Mouse (Mus musculus) embryo, embryonic 10.5 days (tissue): ENCODE measurements at regions not wholly inside any gene's neighbourhood (a gene's known extent, or its start where the extent isn't known, plus 50 kb on each side); places are given as distances from the start of the nearest gene placed in this dataset.
"Not testable (repeated sequence)": the region's sequence is repeated elsewhere in the genome, so short reads cannot be mapped to it uniquely, and the experiment has no call there.

Source experiments
- DNase-seq: peaks from one replicate; pipeline ENCODE4 v3.0.0-alpha.2; 2015; ENCODE audit warnings: low spot score

- no peak for DNase-seq
Observed at GRCm38 (mm10) chr10:37873925-37874324, 735.2 kb upstream of the Marcks start.

- peak; percentile 17 for DNase-seq
Observed at GRCm38 (mm10) chr10:37861001-37861400, 722.3 kb upstream of the Marcks start.

- no peak for DNase-seq
Observed at GRCm38 (mm10) chr10:37849291-37849846, 710.6 kb upstream of the Marcks start.

GRCm38 (mm10) chr10:37842820-37843219 lies 704.1 kb upstream of the Marcks start:
- no peak for DNase-seq

GRCm38 (mm10) chr10:37841842-37842241 lies 703.1 kb upstream of the Marcks start:
- DNase-seq: no peak

GRCm38 (mm10) chr10:37837721-37838120 lies 699.0 kb upstream of the Marcks start:
- DNase-seq: no peak

- no peak for DNase-seq
Observed at GRCm38 (mm10) chr10:37813026-37813425, 674.3 kb upstream of the Marcks start.

- DNase-seq: peak; percentile 38
Observed at GRCm38 (mm10) chr10:37812405-37812851, 673.7 kb upstream of the Marcks start.

GRCm38 (mm10) chr10:37811789-37812188 lies 673.1 kb upstream of the Marcks start:
- no peak for DNase-seq

- DNase-seq: no peak
Observed at GRCm38 (mm10) chr10:37803225-37803805, 664.6 kb upstream of the Marcks start.

GRCm38 (mm10) chr10:37799397-37799796 lies 660.7 kb upstream of the Marcks start:
- DNase-seq: no peak

GRCm38 (mm10) chr10:37798285-37798684 lies 659.6 kb upstream of the Marcks start:
- peak; percentile 47 for DNase-seq

GRCm38 (mm10) chr10:37797701-37798100 lies 659.0 kb upstream of the Marcks start:
- DNase-seq: peak; percentile 12

GRCm38 (mm10) chr10:37792878-37793277 lies 654.2 kb upstream of the Marcks start:
- no peak for DNase-seq

GRCm38 (mm10) chr10:37788049-37788448 lies 649.3 kb upstream of the Marcks start:
- DNase-seq: no peak

GRCm38 (mm10) chr10:37779383-37780302 lies 640.9 kb upstream of the Marcks start:
- peak; percentile 27 for DNase-seq

- DNase-seq: no peak
Observed at GRCm38 (mm10) chr10:37760542-37761367, 622.0 kb upstream of the Marcks start.

- no peak for DNase-seq
Observed at GRCm38 (mm10) chr10:37741581-37741980, 602.9 kb upstream of the Marcks start.

- DNase-seq: no peak
Observed at GRCm38 (mm10) chr10:37739024-37739423, 600.3 kb upstream of the Marcks start.

GRCm38 (mm10) chr10:37725609-37726008 lies 586.9 kb upstream of the Marcks start:
- no peak for DNase-seq

- not testable (repeated sequence) for DNase-seq
Observed at GRCm38 (mm10) chr10:37724994-37725393, 586.3 kb upstream of the Marcks start.

- DNase-seq: no peak
Observed at GRCm38 (mm10) chr10:37720748-37721147, 582.0 kb upstream of the Marcks start.
